Mouse (Mus musculus) gastrocnemius, adult 2 months (tissue): ENCODE results near the gene F5. TPM values are rescaled to one million over a fixed set of nuclear protein-coding genes. Genes with fewer than 3 reads are reported as not detected.

ENCODE experiments used
- DNase-seq: peaks from one replicate; pipeline ENCODE4 v3.0.0; 2022
- H3K27ac ChIP-seq: fragments of 200-600 bp; 2 replicates; pipeline ENCODE4 v1.8.1; 2022; ENCODE audit warnings: mild to moderate bottlenecking
- H3K4me3 ChIP-seq: fragments of 200-600 bp; 2 replicates; pipeline ENCODE4 v1.8.1; 2022; ENCODE audit warnings: mild to moderate bottlenecking, moderate library complexity
- CTCF ChIP-seq: fragments of 200-600 bp; IDR thresholded peaks from 2 replicates; pipeline ENCODE4 v1.8.1; 2022; ENCODE audit warnings: antibody characterized with exemption, mild to moderate bottlenecking, moderate library complexity
- intact Hi-C: fragments of 180-260 bp; cut with DNase I; formaldehyde crosslinking; loops from one replicate; pipeline ENCODE4 v1.15.1; 2025
- total RNA-seq, 2 experiments: library from RNA; stranded (reverse); gene quantifications; 2 replicates each; pipeline ENCODE4 v1.2.3; 2021

F5 gene
- total RNA-seq, 2 experiments from 2014 or later = 0.05 to 0.08 TPM

- TF ChIP-seq CTCF = no peak
- intact Hi-C loops = no loop called here
- H3K4me3 ChIP-seq = no peak overlapping the region
- no peak for DNase-seq
- no peak overlapping the region for H3K27ac ChIP-seq
These were observed 17.5 kb upstream of the F5 start for GRCm38 (mm10) chr1:164134101-164134500.

- no peak for DNase-seq
- TF ChIP-seq CTCF = no peak
- Histone ChIP-seq H3K27ac (no peak overlapping the region), H3K4me3 (no peak overlapping the region)
- intact Hi-C loops = no loop called here
These were observed 16.3 kb upstream of the F5 start for GRCm38 (mm10) chr1:164135360-164135759.

- Histone ChIP-seq H3K4me3 (no peak overlapping the region), H3K27ac (no peak overlapping the region)
- TF ChIP-seq CTCF = no peak
- DNase-seq = no peak
- intact Hi-C loops = no loop called here
These were observed 15.7 kb upstream of the F5 start for GRCm38 (mm10) chr1:164135960-164136359.

GRCm38 (mm10) chr1:164136636-164137035 lies 15.0 kb upstream of the F5 start:
- intact Hi-C loops = no loop called here
- no peak overlapping the region for H3K4me3 ChIP-seq
- DNase-seq = no peak
- H3K27ac ChIP-seq = no peak overlapping the region
- no peak for TF ChIP-seq CTCF

GRCm38 (mm10) chr1:164138365-164139130 lies 13.1 kb upstream of the F5 start:
- intact Hi-C loops = loop anchor here (2.0 kb wide), 1 partner anchor 130 kb away; no protein-coding TSS in a partner anchor
- Histone ChIP-seq H3K4me3 (no peak overlapping the region), H3K27ac (no peak overlapping the region)
- peak; percentile 71 for DNase-seq
- peak; percentile 78 for TF ChIP-seq CTCF

GRCm38 (mm10) chr1:164139464-164139863 lies 12.2 kb upstream of the F5 start:
- no peak for DNase-seq
- TF ChIP-seq CTCF = no peak
- Histone ChIP-seq H3K27ac (no peak overlapping the region), H3K4me3 (no peak overlapping the region)
- intact Hi-C loops = loop anchor here (2.0 kb wide), 1 partner anchor 131 kb away; no protein-coding TSS in a partner anchor

GRCm38 (mm10) chr1:164149083-164149482 lies 2.6 kb upstream of the F5 start:
- DNase-seq = no peak
- no peak overlapping the region for H3K27ac ChIP-seq
- intact Hi-C loops = no loop called here
- no peak for TF ChIP-seq CTCF
- no peak overlapping the region for H3K4me3 ChIP-seq

- intact Hi-C loops = no loop called here
- DNase-seq = no peak
- H3K4me3 ChIP-seq = no peak overlapping the region
- H3K27ac ChIP-seq = no peak overlapping the region
- no peak for TF ChIP-seq CTCF
These were observed 1.2 kb downstream of the F5 start for GRCm38 (mm10) chr1:164152836-164153235.

- H3K27ac ChIP-seq = no peak overlapping the region
- no peak for DNase-seq
- intact Hi-C loops = no loop called here
- H3K4me3 ChIP-seq = no peak overlapping the region
- no peak for TF ChIP-seq CTCF
These were observed 3.3 kb downstream of the F5 start for GRCm38 (mm10) chr1:164154983-164155382.

- Histone ChIP-seq H3K27ac (no peak overlapping the region), H3K4me3 (no peak overlapping the region)
- intact Hi-C loops = no loop called here
- TF ChIP-seq CTCF = no peak
- no peak for DNase-seq
These were observed 6.9 kb downstream of the F5 start for GRCm38 (mm10) chr1:164158571-164158970.

GRCm38 (mm10) chr1:164159781-164160180 lies 8.1 kb downstream of the F5 start:
- no peak overlapping the region for H3K4me3 ChIP-seq
- TF ChIP-seq CTCF = no peak
- intact Hi-C loops = no loop called here
- no peak overlapping the region for H3K27ac ChIP-seq
- DNase-seq = no peak

- no peak for DNase-seq
- no peak for TF ChIP-seq CTCF
- Histone ChIP-seq H3K4me3 (no peak overlapping the region), H3K27ac (no peak overlapping the region)
- intact Hi-C loops = no loop called here
These were observed 11.1 kb downstream of the F5 start for GRCm38 (mm10) chr1:164162745-164163144.

- intact Hi-C loops = no loop called here
- H3K4me3 ChIP-seq = no peak overlapping the region
- no peak overlapping the region for H3K27ac ChIP-seq
- no peak for TF ChIP-seq CTCF
- no peak for DNase-seq
These were observed 17.2 kb downstream of the F5 start for GRCm38 (mm10) chr1:164168818-164169217.

GRCm38 (mm10) chr1:164170434-164170833 lies 18.8 kb downstream of the F5 start:
- no peak for TF ChIP-seq CTCF
- DNase-seq = no peak
- Histone ChIP-seq H3K27ac (no peak overlapping the region), H3K4me3 (no peak overlapping the region)
- intact Hi-C loops = no loop called here
